Mouse (Mus musculus): ENCODE measurements around the gene Igll1. TPM values are rescaled to one million over a fixed set of nuclear protein-coding genes. Genes with fewer than 3 reads are reported as not detected.
"Not testable (repeated sequence)": the region's sequence is repeated elsewhere in the genome, so short reads cannot be mapped to it uniquely, and the experiment has no call there.

Igll1 gene
- not detected in 2 replicates for polyA plus RNA-seq (2012; rRNA removed)

DNA sequence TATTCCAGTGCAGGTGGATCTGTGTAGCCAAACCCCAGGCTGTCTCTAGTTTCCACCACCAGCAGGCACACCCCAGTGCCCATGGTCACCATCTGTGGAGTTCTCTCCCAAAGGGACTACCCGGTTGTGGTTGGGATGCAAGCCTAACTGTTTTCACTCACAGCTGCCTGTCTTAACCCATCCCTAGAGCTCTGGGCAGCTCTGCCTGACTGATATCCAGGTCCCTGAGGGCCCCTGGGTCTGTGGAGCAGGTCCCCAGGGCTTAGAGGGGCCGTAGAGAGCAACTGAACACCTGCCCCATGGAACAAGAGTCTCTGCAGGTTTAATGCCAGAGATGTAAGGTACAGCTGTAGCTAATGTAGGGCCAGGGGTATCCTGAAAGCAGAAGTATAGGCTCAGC, at the start of gene Igll1:
Gene Igll1 (minus strand): TSS at position 8 of the 400 bp plus-strand sequence.
- DNase-seq (ENCODE audit: extremely low spot score in 1 of 2, low spot score in 1 of 2): no peak

- peak in 1 of 2 experiments; percentile 46 for DNase-seq (ENCODE audit: extremely low spot score in 1 of 2, low spot score in 1 of 2)
Measured at GRCm38 (mm10) chr16:16913440-16913839, 49.7 kb upstream of the Igll1 start.

- peak in 1 of 2 experiments; percentile 82 for DNase-seq (ENCODE audit: extremely low spot score in 1 of 2, low spot score in 1 of 2)
Measured at GRCm38 (mm10) chr16:16911641-16912597, 48.1 kb upstream of the Igll1 start.

DNA sequence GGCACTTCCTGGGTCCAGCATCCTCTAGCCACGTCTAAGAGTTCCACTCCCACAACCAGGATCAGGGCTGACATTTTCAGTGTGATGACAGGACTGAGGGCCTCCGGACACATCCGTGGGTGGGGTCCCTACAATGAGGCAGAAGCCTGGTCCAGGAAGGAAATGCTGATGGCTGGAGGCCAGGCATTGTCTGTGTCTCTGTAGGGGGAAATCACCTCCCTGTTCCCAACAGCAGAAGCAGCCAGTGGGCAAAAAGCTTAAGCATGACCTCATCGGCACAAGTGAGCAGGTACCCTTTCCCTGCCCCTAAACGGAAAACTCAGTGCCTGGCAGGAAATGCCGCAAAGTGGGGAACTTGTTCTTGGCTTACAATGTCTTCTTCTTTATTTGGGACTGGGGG, 44.0 kb upstream of the Igll1 start:
- no peak for DNase-seq (ENCODE audit: extremely low spot score in 1 of 2, low spot score in 1 of 2)

DNA sequence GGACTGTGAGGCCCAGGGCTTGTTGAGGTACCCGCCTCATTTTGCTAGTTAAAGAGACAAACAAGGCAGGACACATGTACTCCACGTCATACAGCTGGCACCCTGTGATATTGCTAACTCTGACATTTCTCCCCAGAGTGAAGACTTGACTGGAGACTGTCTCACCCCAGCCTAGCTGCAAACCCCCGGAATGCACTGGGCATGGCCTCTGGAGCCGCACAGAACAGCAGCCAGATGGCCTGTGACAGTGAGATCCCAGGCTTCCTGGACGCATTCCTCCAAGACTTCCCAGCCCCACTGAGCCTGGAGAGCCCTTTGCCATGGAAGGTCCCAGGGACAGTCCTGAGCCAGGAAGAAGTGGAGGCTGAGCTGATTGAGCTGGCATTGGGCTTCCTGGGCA, 39.4 kb upstream of the Igll1 start:
- DNase-seq (ENCODE audit: extremely low spot score in 1 of 2, low spot score in 1 of 2): no peak

- no peak for DNase-seq (ENCODE audit: extremely low spot score in 1 of 2, low spot score in 1 of 2)
Measured at GRCm38 (mm10) chr16:16902329-16902728, 38.5 kb upstream of the Igll1 start.

DNA sequence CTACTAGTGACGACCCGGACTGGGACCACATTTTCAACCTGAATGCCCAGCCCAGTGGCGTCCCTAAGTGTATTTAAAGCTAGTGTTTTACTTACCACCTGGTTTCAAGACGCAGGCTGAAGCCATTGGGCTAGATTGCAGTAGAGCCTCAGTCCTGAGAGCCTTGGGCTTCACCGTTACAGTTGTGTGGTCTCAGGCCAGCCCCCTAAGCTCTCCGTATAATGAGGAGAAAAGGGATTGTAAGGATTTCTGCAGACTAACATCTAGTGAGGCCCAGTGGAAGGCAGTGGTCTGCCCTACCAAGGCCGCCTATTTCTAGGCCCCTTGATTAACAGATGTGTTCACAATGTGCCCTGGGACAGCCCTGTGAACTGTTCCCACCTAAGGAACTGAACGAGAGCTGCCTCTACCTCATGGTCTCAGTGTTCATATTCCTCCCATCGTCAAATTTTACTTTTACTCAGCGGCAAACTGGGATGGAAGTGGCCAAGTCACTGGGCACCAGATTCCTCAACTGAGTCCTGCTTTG, 33.3 kb upstream of the Igll1 start:
- no peak for DNase-seq (ENCODE audit: extremely low spot score in 1 of 2, low spot score in 1 of 2)

GRCm38 (mm10) chr16:16896382-16897055, 32.7 kb upstream of the Igll1 start, which contains the start of gene Ppm1f:
Gene Ppm1f, plus strand, starts transcription at chr16:16896469.
- DNase-seq (ENCODE audit: extremely low spot score in 1 of 2, low spot score in 1 of 2): peak; percentile 89 to 98

DNA sequence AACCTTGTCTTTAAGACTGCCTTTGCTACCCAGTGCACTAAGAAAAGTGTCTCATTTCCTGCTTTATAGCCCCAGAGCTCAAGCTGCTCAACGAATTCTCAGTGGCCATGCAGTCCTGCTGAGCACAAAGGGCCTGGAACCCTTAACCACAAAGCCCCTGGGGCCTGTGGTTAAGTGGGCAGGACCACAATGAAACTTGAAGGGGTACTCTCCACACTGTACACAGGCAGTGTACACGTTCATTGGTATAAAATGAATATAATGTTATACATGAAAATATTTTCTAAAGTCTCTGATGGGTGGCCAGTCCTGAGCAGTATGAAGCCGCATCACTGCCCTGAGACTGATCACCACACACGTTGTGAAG, 32.2 kb upstream of the Igll1 start:
- DNase-seq (ENCODE audit: extremely low spot score in 1 of 2, low spot score in 1 of 2): no peak

DNA sequence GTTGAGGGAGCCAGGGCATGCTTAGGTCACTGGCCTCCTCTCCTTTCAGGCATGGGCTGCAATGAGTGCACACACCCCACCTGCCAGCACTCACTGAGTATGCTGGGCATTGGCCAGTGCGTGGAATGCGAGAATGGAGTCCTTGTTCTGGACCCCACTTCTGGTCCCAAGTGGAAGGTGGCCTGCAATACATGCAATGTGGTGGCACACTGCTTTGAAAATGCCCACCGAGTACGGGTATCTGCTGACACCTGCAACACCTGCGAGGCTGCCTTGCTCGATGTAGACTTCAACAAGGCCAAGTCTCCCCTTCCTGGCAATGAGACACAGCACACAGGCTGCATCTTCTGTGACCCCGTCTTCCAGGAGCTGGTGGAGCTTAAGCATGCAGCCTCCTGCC, 28.6 kb upstream of the Igll1 start:
- no peak for DNase-seq (ENCODE audit: extremely low spot score in 1 of 2, low spot score in 1 of 2)

DNA sequence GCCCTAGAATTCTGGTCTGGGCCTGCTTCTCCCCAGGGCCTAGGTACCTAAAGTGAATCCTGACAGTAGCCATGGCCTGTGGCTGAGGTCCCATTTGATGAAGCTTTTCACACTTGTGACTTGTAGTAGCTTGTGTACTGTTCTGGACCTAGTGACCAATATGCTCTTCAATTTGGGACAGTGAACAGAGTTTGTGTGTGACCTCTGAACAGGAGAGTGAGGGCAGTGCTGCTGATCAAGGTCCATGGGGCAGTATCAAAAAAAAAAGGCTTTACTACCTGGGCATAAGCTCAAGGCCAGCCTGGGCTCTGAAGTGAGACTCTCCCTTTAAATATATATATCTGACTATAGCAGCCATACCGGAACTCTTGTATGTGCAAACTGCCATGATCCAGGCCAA, 24.6 kb upstream of the Igll1 start:
- no peak for DNase-seq (ENCODE audit: extremely low spot score in 1 of 2, low spot score in 1 of 2)

- no peak for DNase-seq (ENCODE audit: extremely low spot score in 1 of 2, low spot score in 1 of 2)
Measured at GRCm38 (mm10) chr16:16879025-16879424, 15.2 kb upstream of the Igll1 start.

DNA sequence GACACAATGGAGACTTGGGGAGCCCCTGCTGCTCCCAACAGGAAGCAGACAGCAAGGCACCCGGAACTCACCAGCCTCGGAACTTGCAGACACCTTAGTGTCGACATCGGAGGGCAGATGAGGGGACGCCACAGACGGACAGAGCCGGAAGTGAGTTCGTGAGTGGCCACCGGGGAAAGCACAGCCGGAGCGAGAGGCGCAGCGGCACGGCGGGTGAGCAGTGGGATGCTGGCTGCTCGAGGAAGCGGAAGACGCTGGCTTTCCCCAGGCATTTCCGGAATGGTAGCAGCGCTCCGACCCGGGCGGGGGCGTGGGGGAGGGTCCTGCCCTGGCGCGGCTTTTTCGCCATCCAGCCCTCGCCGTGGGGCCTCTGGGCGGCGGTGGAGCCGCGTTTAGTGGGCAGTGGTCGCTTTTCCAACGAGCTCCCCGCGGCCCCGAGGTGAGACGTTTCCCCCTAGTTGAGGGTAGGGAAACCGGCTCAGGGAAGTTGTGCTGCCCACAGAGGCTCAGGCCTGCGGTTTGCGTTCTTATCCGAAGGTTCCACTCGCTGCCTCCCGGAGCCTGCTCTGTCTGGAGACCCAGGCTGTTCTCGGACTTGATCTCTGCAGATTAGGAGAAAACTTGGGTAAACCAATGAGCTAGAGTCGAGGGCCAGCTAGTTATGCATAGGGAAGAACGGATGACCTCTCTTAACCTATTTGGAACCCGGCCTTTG, 7.0 kb upstream of the Igll1 start, which contains the start of the genes Top3b and Vpreb1:
Gene Top3b (plus strand): TSS at position 120 of the 715 bp plus-strand sequence.
Gene Vpreb1 (minus strand): TSS at position 227 of the 715 bp plus-strand sequence.
- peak; percentile 84 to 95 for DNase-seq (ENCODE audit: extremely low spot score in 1 of 2, low spot score in 1 of 2)

DNA sequence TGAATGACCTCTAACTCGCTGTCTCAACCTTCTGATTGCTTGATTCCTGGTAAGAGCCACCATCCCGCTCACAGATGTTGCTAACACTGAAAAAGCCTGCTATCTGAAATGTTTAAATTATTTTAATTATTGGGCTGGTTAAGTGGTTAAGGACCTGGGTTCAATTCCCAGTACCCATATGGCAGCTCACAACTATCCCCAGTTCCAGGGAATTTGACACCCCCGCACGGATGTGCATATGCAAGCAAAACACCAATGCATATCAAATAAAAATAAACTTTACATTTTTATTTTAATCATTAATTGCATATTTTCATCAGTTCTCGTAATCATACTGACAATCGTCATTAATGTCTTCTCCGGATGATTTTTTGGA, 6.4 kb upstream of the Igll1 start:
- no peak for DNase-seq (ENCODE audit: extremely low spot score in 1 of 2, low spot score in 1 of 2)

DNA sequence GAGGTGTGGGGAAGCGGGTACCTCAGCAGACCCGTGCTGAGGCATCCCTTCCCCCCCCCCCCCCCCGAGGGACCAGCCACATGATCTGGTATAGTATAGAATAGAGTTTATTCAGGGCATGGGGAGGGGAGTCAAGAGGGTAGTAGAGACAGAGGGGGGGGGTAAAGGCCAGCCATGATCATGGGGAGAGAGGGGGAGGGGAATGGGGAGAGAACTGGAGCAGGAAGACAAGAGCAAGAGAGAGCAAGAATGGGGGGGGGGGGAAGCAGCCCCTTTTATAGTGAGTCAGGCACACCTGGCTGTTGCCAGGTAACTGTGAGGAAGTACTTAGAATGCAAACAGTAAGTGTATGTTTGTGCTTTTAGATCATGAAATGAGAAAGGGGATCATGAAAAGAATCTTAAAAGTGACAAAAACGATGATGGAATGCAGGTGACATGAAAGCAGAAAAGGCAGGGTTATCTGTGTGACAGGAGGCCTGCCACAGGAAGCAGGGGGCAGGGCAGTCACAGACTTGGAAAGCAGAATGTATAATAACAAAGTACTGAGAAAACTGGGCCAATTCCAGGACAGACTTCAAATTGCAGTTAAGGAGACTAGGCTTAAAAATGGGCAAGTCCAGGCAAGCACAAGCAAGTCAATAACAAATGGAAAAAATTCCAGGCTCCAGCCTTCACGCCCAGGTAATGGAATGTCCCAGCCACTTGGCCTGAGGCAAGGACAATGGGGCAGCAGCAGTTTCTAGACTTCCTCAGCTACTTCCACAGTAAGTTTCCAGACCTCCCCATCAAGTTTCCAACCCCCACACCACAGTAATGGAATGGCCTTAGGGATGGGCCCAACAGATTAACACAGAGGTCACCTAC, 2.1 kb upstream of the Igll1 start:
- no peak for DNase-seq (ENCODE audit: extremely low spot score in 1 of 2, low spot score in 1 of 2)

GRCm38 (mm10) chr16:16865217-16865616, 1.4 kb upstream of the Igll1 start:
- DNase-seq (ENCODE audit: extremely low spot score in 1 of 2, low spot score in 1 of 2): no peak

DNA sequence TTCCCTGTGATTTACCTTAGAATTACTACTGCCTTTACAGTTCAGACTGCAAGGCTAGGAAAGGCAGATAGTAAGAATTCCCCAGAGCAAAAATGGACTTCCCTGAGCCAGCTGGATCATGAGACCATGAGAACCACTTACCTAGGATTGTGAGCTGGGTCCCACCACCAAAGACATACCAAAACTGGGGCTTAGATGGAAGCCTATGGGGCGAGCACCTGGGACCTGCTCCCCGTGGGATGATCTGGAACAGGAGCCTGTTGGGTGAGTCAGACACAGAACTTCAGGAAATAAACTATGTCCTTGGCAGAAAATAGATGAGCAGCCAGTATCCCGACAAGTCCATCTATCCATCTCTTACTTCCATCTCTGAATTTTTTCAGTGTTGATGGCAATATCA, 1.5 kb downstream of the Igll1 start:
- DNase-seq (ENCODE audit: extremely low spot score in 1 of 2, low spot score in 1 of 2): no peak

GRCm38 (mm10) chr16:16856731-16857476, 6.9 kb downstream of the Igll1 start:
- no peak for DNase-seq (ENCODE audit: extremely low spot score in 1 of 2, low spot score in 1 of 2)

GRCm38 (mm10) chr16:16856054-16856453, 7.7 kb downstream of the Igll1 start:
- DNase-seq (ENCODE audit: extremely low spot score in 1 of 2, low spot score in 1 of 2): not testable (repeated sequence)

Measured in frontal cortex, adult 2 months (tissue).